Mouse (Mus musculus) ES-E14 (cell line): ENCODE measurements at regions not wholly inside any gene's neighbourhood (a gene's known extent, or its start where the extent isn't known, plus 50 kb on each side); places are given as distances from the start of the nearest gene placed in this dataset.

ENCODE experiments used
- DNase-seq: peaks from one replicate; pipeline ENCODE4 v3.0.0-alpha.2; 2013; ENCODE audit warnings: low read depth, low spot score
- H3K27ac ChIP-seq: 2 replicates; pipeline ENCODE4 v1.5.1; 2012; ENCODE audit warnings: low read depth, mild to moderate bottlenecking, low read length, moderate library complexity, mixed read lengths; ENCODE audit not compliant: poor library complexity, insufficient read depth, severe bottlenecking
- H3K36me3 ChIP-seq: 2 replicates; pipeline ENCODE4 v1.6.1; 2012; ENCODE audit warnings: mild to moderate bottlenecking, low read length, moderate library complexity, mixed read lengths; ENCODE audit not compliant: control insufficient read depth, poor library complexity, insufficient read depth, severe bottlenecking
- H3K4me1 ChIP-seq, 2 experiments: fragments of 150-350 bp in 1 of 2; sonication (generic) in 1 of 2; 2 replicates each; pipeline ENCODE4 v1.6.1; 2012; ENCODE audit warnings: low read length in 2 of 2, mild to moderate bottlenecking in 1 of 2, mixed read lengths in 1 of 2; ENCODE audit not compliant: control insufficient read depth in 2 of 2, insufficient read depth in 2 of 2, poor library complexity in 1 of 2
- H3K4me3 ChIP-seq, 2 experiments: fragments of 150-350 bp in 1 of 2; sonication (generic) in 1 of 2; 2 replicates each; pipeline ENCODE4 v1.5.1; 2012; ENCODE audit warnings: low read length in 2 of 2, low read depth in 1 of 2, mild to moderate bottlenecking in 1 of 2, mixed read lengths in 1 of 2; ENCODE audit not compliant: insufficient read depth in 1 of 2, poor library complexity in 1 of 2, severe bottlenecking in 1 of 2
- H3K9ac ChIP-seq: 2 replicates; pipeline ENCODE4 v1.6.1; 2012; ENCODE audit warnings: low read depth, mild to moderate bottlenecking, low read length, mixed read lengths; ENCODE audit not compliant: poor library complexity, insufficient read depth, severe bottlenecking
- H3K9me3 ChIP-seq: fragments of 150-350 bp; sonication (generic); 2 replicates; pipeline ENCODE4 v1.6.1; 2012; ENCODE audit warnings: low read depth, mild to moderate bottlenecking, low read length; ENCODE audit not compliant: control insufficient read depth, insufficient read depth
- CHD2 ChIP-seq: IDR thresholded peaks from 2 replicates; pipeline ENCODE4 v1.6.1; 2014; ENCODE audit warnings: mild to moderate bottlenecking, low read depth, low read length, inconsistent platforms
- HCFC1 ChIP-seq: IDR thresholded peaks from 2 replicates; pipeline ENCODE4 v1.6.1; 2012; ENCODE audit warnings: low read length, inconsistent platforms, borderline replicate concordance; ENCODE audit not compliant: insufficient read depth
- MAFK ChIP-seq: IDR thresholded peaks from 2 replicates; pipeline ENCODE4 v1.6.1; 2014; ENCODE audit warnings: mild to moderate bottlenecking, low read depth, low read length, inconsistent platforms; ENCODE audit not compliant: insufficient read depth
- ZC3H11A ChIP-seq: IDR thresholded peaks from 2 replicates; pipeline ENCODE4 v1.6.1; 2012; ENCODE audit warnings: low read depth, mild to moderate bottlenecking, inconsistent platforms, low read length, borderline replicate concordance
- ZNF384 ChIP-seq: IDR thresholded peaks from 2 replicates; pipeline ENCODE4 v1.6.1; 2012; ENCODE audit warnings: low read depth, low read length, inconsistent platforms
- in situ Hi-C, 2 experiments: fragments of 600-800 bp; cut with MboI; formaldehyde crosslinking; loops; one replicate each; pipeline ENCODE4 v1.15.1; 2025; ENCODE audit warnings: low sequenced_read_pairs in 2 of 2, inconsistent platforms in 1 of 2; ENCODE audit not compliant: unreplicated experiment in 2 of 2

DNA sequence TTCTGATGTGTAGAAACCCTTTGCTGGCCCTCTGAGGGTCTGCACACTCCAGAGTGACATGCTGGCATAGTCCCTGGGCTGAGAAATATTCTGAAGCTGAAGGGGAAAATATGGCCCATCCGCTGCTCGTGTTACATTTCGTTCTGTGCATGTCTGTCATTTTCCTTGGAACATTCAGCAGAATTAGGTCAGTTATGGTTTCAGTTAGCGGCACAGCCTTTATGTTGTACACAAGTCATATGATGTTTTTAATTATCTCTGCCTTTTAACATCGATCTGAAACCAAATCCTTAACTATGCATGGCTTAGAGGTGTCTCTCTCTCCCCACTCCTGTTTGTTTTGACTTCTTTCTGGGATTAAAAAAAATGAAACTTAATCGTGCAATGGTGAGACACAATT, 254.7 kb upstream of the Prickle1 start:
- H3K4me3 ChIP-seq = no peak overlapping the region
- H3K36me3 ChIP-seq = no peaks in the 10 kb centered on the region
- H3K9me3 ChIP-seq = no peaks in the 10 kb centered on the region
- in situ Hi-C loops = no loop called here
- no peak for DNase-seq
- no peak overlapping the region for H3K27ac ChIP-seq
- TF ChIP-seq MAFK (no peak), CHD2 (no peak)
- no peaks in the 10 kb centered on the region for H3K4me1 ChIP-seq
- H3K9ac ChIP-seq = no peak overlapping the region

DNA sequence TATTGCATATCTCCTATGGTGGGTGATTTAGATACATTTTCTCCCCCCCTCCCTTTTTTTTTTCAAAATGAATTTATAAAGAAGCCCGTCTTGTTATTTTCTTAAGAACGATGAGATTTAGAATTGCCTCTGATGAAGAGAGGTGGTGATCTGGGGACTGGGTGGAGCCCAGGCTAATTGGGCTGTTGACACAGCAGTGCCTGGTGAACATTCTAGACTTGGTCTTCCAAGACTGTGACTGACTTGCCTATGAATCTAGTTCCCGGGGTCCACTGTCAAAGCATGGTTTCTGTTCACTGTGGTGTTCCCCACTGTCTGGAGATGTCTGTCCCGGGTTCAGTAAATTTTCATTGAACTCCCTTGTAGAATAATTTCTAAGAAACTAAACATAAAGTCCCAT, 253.1 kb upstream of the Prickle1 start:
- Histone ChIP-seq H3K36me3 (no peaks in the 10 kb centered on the region), H3K4me3 (no peak overlapping the region), H3K4me1 (no peaks in the 10 kb centered on the region), H3K9me3 (no peaks in the 10 kb centered on the region), H3K27ac (no peak overlapping the region), H3K9ac (no peak overlapping the region)
- TF ChIP-seq ZC3H11A (no peak), MAFK (no peak), HCFC1 (no peak), ZNF384 (no peak), CHD2 (no peak)
- in situ Hi-C loops = no loop called here
- no peak for DNase-seq

DNA sequence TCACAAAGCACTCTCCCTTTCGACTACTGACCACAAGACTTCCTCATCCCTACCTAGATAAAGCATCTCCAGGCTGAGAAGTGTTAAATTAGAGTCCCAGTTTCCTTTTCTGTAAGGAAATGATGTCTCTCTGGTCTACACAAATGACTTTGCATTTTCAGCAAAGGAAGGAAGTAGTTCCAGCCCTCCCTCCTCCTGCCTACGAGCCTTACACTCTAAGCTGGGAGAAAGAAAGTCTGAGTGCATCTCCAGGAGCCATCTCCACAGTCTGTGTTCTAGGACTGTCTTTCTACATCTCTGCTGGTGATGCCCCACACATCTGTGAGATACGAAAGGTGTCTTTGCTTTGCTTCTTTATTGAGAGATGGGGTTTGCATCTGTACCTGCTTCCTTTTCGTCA, 251.1 kb upstream of the Prickle1 start:
- Histone ChIP-seq H3K4me3 (no peak overlapping the region), H3K9ac (no peak overlapping the region), H3K36me3 (no peaks in the 10 kb centered on the region), H3K27ac (no peak overlapping the region), H3K9me3 (no peaks in the 10 kb centered on the region), H3K4me1 (no peaks in the 10 kb centered on the region)
- in situ Hi-C loops = no loop called here
- TF ChIP-seq HCFC1 (no peak), ZC3H11A (no peak), CHD2 (no peak), MAFK (no peak), ZNF384 (no peak)
- no peak for DNase-seq

DNA sequence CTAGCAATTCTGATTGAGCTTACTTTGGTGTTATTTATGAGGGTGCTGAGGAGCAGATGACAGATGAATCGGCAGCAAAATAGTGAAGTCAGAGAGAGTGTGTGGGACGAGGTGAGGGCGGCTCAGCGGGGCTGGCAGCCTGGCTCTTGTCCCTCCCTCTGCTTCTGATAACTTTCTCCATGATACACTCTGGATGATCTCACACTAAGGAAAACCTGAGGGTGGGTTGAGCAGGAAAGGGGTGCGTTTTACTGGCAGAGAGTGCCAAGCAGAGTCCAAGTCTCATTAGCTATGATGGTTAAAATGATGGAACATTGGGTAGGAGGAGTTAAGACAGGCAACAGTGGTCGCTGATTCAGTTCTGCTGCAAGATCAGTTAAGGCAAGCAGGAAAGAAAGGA, 250.1 kb upstream of the Prickle1 start:
- H3K4me3 ChIP-seq = no peak overlapping the region
- no peaks in the 10 kb centered on the region for H3K9me3 ChIP-seq
- DNase-seq = no peak
- no peak overlapping the region for H3K9ac ChIP-seq
- H3K4me1 ChIP-seq = no peaks in the 10 kb centered on the region
- in situ Hi-C loops = no loop called here
- H3K27ac ChIP-seq = no peak overlapping the region
- no peaks in the 10 kb centered on the region for H3K36me3 ChIP-seq
- TF ChIP-seq MAFK (no peak), HCFC1 (no peak), ZNF384 (no peak), CHD2 (no peak)

DNA sequence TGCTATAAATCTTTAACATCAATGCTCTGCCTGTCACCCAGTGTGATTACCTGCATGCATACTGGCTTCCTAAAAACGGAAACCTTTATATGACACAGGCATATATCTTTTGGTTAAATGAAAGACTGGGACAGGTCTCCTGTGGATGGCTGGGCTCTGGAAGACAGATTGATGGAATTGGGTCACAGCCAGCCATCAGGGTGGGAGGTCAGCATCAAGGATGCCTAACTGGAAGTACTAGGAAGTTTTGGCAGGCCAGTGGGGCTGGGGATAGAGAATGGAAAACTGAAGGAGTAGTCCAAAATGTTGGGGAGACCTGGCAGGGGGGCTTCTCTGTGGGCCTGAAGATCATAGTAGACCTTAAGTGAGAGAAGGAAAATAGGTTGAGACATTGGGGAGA, 237.3 kb upstream of the Prickle1 start:
- Histone ChIP-seq H3K9ac (no peak overlapping the region), H3K27ac (no peak overlapping the region), H3K9me3 (no peaks in the 10 kb centered on the region), H3K4me3 (no peak overlapping the region), H3K36me3 (no peaks in the 10 kb centered on the region), H3K4me1 (no peaks in the 10 kb centered on the region)
- TF ChIP-seq CHD2 (no peak), HCFC1 (no peak), ZC3H11A (no peak), MAFK (no peak), ZNF384 (no peak)
- DNase-seq = no peak
- in situ Hi-C loops = no loop called here
